Mouse (Mus musculus) right cerebral cortex, postnatal 25 days (tissue): ENCODE measurements around the gene Synj1.
A peak's percentile ranks its signal among the peaks of the same experiment; 100 is the strongest.

Experiments
- DNase-seq: peaks from one replicate; pipeline ENCODE4 v3.0.0; 2022

The Synj1 gene

GRCm38 (mm10) chr16:91009942-91010529, 1.1 kb downstream of the Synj1 start:
- peak; percentile 14 for DNase-seq

- DNase-seq: no peak
These were observed 6.1 kb downstream of the Synj1 start for GRCm38 (mm10) chr16:91004915-91005538.

GRCm38 (mm10) chr16:91001098-91001497, 10.0 kb downstream of the Synj1 start:
- DNase-seq: no peak

- DNase-seq: no peak
These were observed 11.3 kb downstream of the Synj1 start for GRCm38 (mm10) chr16:90999827-91000226.

GRCm38 (mm10) chr16:90997822-90998221, 13.3 kb downstream of the Synj1 start:
- DNase-seq: no peak

GRCm38 (mm10) chr16:90996327-90997243, 14.5 kb downstream of the Synj1 start:
- DNase-seq: no peak

- DNase-seq: no peak
These were observed 15.6 kb downstream of the Synj1 start for GRCm38 (mm10) chr16:90995498-90995897.

GRCm38 (mm10) chr16:90995023-90995422, 16.1 kb downstream of the Synj1 start:
- no peak for DNase-seq

- DNase-seq: no peak
These were observed 21.9 kb downstream of the Synj1 start for GRCm38 (mm10) chr16:90989162-90989561.

GRCm38 (mm10) chr16:90988665-90989064, 22.4 kb downstream of the Synj1 start:
- no peak for DNase-seq

- DNase-seq: no peak
These were observed 23.1 kb downstream of the Synj1 start for GRCm38 (mm10) chr16:90988039-90988438.

GRCm38 (mm10) chr16:90971004-90971403, 40.1 kb downstream of the Synj1 start:
- no peak for DNase-seq

- no peak for DNase-seq
These were observed 44.9 kb downstream of the Synj1 start for GRCm38 (mm10) chr16:90966241-90966640.

- DNase-seq: no peak
These were observed 46.8 kb downstream of the Synj1 start for GRCm38 (mm10) chr16:90964302-90964701.

- no peak for DNase-seq
These were observed 47.2 kb downstream of the Synj1 start for GRCm38 (mm10) chr16:90963866-90964265.

- no peak for DNase-seq
These were observed 47.9 kb downstream of the Synj1 start for GRCm38 (mm10) chr16:90963231-90963630.

- DNase-seq: peak; percentile 38
These were observed 52.6 kb downstream of the Synj1 start for GRCm38 (mm10) chr16:90958301-90959085.

GRCm38 (mm10) chr16:90955494-90955893, 55.6 kb downstream of the Synj1 start:
- DNase-seq: no peak

- no peak for DNase-seq
These were observed 57.3 kb downstream of the Synj1 start for GRCm38 (mm10) chr16:90953770-90954169.

- no peak for DNase-seq
These were observed 58.0 kb downstream of the Synj1 start for GRCm38 (mm10) chr16:90953147-90953546.

- no peak for DNase-seq
These were observed 60.6 kb downstream of the Synj1 start for GRCm38 (mm10) chr16:90950354-90950963.

GRCm38 (mm10) chr16:90946977-90947376, 64.1 kb downstream of the Synj1 start:
- DNase-seq: no peak

GRCm38 (mm10) chr16:90941246-90941645, 69.9 kb downstream of the Synj1 start:
- DNase-seq: no peak
